Mouse (Mus musculus) cerebellum, adult 2 months (tissue): ENCODE measurements around the gene Stxbp6.

Source experiments
- CTCF ChIP-seq: fragments of 200-500 bp; IDR thresholded peaks from 2 replicates; pipeline ENCODE4 v1.5.1; 2011; ENCODE audit warnings: low read depth, mild to moderate bottlenecking, control low read depth, low read length, moderate library complexity, borderline replicate concordance; ENCODE audit not compliant: insufficient read depth
- POLR2A ChIP-seq: fragments of 200-500 bp; IDR thresholded peaks from 2 replicates; pipeline ENCODE4 v1.6.1; 2011; ENCODE audit warnings: low read length, control low read depth, borderline replicate concordance; ENCODE audit not compliant: insufficient read depth

DNA sequence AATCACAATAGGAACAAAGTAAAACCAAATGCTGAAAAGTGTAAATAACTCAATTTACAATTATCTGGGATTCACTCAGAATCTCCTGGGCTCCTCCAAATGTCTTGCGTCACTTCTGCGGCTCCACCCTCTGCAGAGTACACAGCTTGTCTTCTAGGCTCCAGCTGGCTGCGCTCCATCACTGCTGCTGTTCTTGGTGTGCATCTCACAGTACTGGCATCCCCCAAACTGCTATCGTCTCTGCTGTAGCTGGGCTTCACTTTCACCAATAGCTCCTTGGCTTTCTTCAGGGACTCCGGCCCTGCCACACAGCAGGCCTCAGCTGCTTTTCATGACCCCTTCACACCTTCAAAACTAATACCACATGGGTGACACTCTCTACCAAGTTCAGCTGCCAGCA lies 10.9 kb downstream of the Stxbp6 start:
- TF ChIP-seq POLR2A (no peak), CTCF (no peak)
